Mouse (Mus musculus) lung, adult 2 months (tissue): ENCODE results near the gene Pgf.

ENCODE experiments used
- CTCF ChIP-seq: fragments of 200-500 bp; IDR thresholded peaks from 2 replicates; pipeline ENCODE4 v1.5.1; 2011; ENCODE audit warnings: mild to moderate bottlenecking, low read length, control low read depth; ENCODE audit not compliant: insufficient read depth
- POLR2A ChIP-seq: fragments of 200-500 bp; IDR thresholded peaks from 2 replicates; pipeline ENCODE4 v1.6.1; 2011; ENCODE audit warnings: low read depth, mild to moderate bottlenecking, control low read depth, low read length, borderline replicate concordance; ENCODE audit errors: extremely low read depth

DNA sequence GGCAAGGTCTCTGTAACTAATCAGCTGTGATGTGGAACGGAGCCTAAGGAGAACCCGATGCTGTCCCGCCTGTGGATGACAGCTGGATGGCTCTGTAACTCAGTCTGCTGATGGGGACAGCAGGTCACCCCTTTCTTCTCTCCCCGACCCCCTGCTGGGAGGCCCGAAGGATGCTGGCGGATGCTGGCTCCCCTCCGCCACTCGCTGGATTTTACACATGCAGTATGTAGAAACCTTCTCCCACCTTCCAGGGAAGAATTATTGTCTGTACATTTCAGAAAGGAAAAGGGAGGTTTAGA, 4.7 kb upstream of the Pgf start:
- TF ChIP-seq CTCF (no peak), POLR2A (no peak)
